Mouse (Mus musculus) MEL (cell line): Measurements from ENCODE around the gene Pold1. TPM values are rescaled to one million over a fixed set of nuclear protein-coding genes. Genes with fewer than 3 reads are reported as not detected.

Experiments
- DNase-seq: peaks from one replicate; pipeline ENCODE4 v3.0.0; 2011; ENCODE audit warnings: low read depth, low spot score
- H3K27ac ChIP-seq: 2 replicates; pipeline ENCODE4 v1.5.1; 2012; ENCODE audit warnings: low read depth, mild to moderate bottlenecking, control low read depth, low read length, moderate library complexity; ENCODE audit not compliant: control insufficient read depth
- H3K27me3 ChIP-seq, 2 experiments: fragments of 150-350 bp in 1 of 2; sonication (generic) in 1 of 2; 2 replicates each; pipeline ENCODE4 v1.6.1; 2012; ENCODE audit warnings: low read length in 2 of 2, mild to moderate bottlenecking in 2 of 2, improper control_type of control experiment in 1 of 2, moderate library complexity in 1 of 2; ENCODE audit not compliant: insufficient read depth in 2 of 2, control insufficient read depth in 1 of 2
- H3K36me3 ChIP-seq, 2 experiments: 2 replicates each; pipeline ENCODE4 v1.6.1; 2012 to 2014; ENCODE audit warnings: low read length in 2 of 2, improper control_type of control experiment in 1 of 2, inconsistent platforms in 1 of 2, mild to moderate bottlenecking in 1 of 2; ENCODE audit not compliant: insufficient read depth in 2 of 2, control insufficient read depth in 1 of 2
- H3K4me1 ChIP-seq, 2 experiments: fragments of 150-350 bp in 1 of 2; sonication (generic) in 1 of 2; 2 replicates each; pipeline ENCODE4 v1.6.1; 2012; ENCODE audit warnings: low read length in 2 of 2, improper control_type of control experiment in 1 of 2, mild to moderate bottlenecking in 1 of 2; ENCODE audit not compliant: insufficient read depth in 2 of 2, control insufficient read depth in 1 of 2
- H3K4me3 ChIP-seq, 2 experiments: fragments of 150-350 bp in 1 of 2; sonication (generic) in 1 of 2; 2 replicates each; pipeline ENCODE4 v1.5.1; 2012; ENCODE audit warnings: low read depth in 2 of 2, low read length in 2 of 2, mild to moderate bottlenecking in 2 of 2, moderate library complexity in 2 of 2, control low read depth in 1 of 2, improper control_type of control experiment in 1 of 2; ENCODE audit not compliant: control insufficient read depth in 1 of 2, insufficient read depth in 1 of 2
- H3K79me2 ChIP-seq: 2 replicates; pipeline ENCODE4 v1.6.1; 2012; ENCODE audit warnings: mild to moderate bottlenecking, low read length, moderate library complexity; ENCODE audit not compliant: control insufficient read depth, poor library complexity, insufficient read depth
- H3K9ac ChIP-seq: 2 replicates; pipeline ENCODE4 v1.6.1; 2012; ENCODE audit warnings: low read depth, mild to moderate bottlenecking, control low read depth, low read length, moderate library complexity; ENCODE audit not compliant: control insufficient read depth, poor library complexity, severe bottlenecking
- H3K9me3 ChIP-seq: fragments of 150-350 bp; sonication (generic); replicated peaks from 2 replicates; pipeline ENCODE4 v1.6.1; 2012; ENCODE audit warnings: mild to moderate bottlenecking, low read length, improper control_type of control experiment, moderate library complexity; ENCODE audit not compliant: insufficient read depth
- CHD1 ChIP-seq: IDR thresholded peaks from 2 replicates; pipeline ENCODE4 v1.6.1; 2012; ENCODE audit warnings: low read depth, mild to moderate bottlenecking, inconsistent platforms, low read length, improper control_type of control experiment
- CHD2 ChIP-seq: IDR thresholded peaks from 2 replicates; pipeline ENCODE4 v1.6.1; 2011; ENCODE audit warnings: low read length, improper control_type of control experiment
- E2F4 ChIP-seq: IDR thresholded peaks from 2 replicates; pipeline ENCODE4 v1.6.1; 2011; ENCODE audit warnings: low read depth, low read length, improper control_type of control experiment, borderline replicate concordance
- EP300 ChIP-seq, 2 experiments: IDR thresholded peaks; 2 replicates each; pipeline ENCODE4 v1.6.1; 2011; ENCODE audit warnings: improper control_type of control experiment in 2 of 2, low read length in 2 of 2, low read depth in 1 of 2, mild to moderate bottlenecking in 1 of 2
- ETS1 ChIP-seq: IDR thresholded peaks from 2 replicates; pipeline ENCODE4 v1.6.1; 2012; ENCODE audit warnings: low read depth, mild to moderate bottlenecking, inconsistent platforms, low read length, improper control_type of control experiment, moderate library complexity
- GABPA ChIP-seq: IDR thresholded peaks from 2 replicates; pipeline ENCODE4 v1.6.1; 2012; ENCODE audit warnings: low read depth, mild to moderate bottlenecking, inconsistent platforms, low read length, improper control_type of control experiment, moderate library complexity
- MAFK ChIP-seq: IDR thresholded peaks from 2 replicates; pipeline ENCODE4 v1.6.1; 2011; ENCODE audit warnings: low read depth, mild to moderate bottlenecking, low read length, improper control_type of control experiment, borderline replicate concordance
- MAZ ChIP-seq: IDR thresholded peaks from 2 replicates; pipeline ENCODE4 v1.6.1; 2012; ENCODE audit warnings: low read depth, mild to moderate bottlenecking, inconsistent platforms, low read length, improper control_type of control experiment
- MYB ChIP-seq: IDR thresholded peaks from 2 replicates; pipeline ENCODE4 v1.6.1; 2011; ENCODE audit warnings: mild to moderate bottlenecking, low read depth, low read length, improper control_type of control experiment
- MYC ChIP-seq: IDR thresholded peaks from 2 replicates; pipeline ENCODE4 v1.6.1; 2011; ENCODE audit warnings: low read depth, mild to moderate bottlenecking, low read length, improper control_type of control experiment, moderate library complexity
- NELFE ChIP-seq: IDR thresholded peaks from 2 replicates; pipeline ENCODE4 v1.6.1; 2011; ENCODE audit warnings: low read depth, low read length, improper control_type of control experiment
- POLR2A ChIP-seq, 2 experiments: IDR thresholded peaks; 2 replicates each; pipeline ENCODE4 v1.6.1; 2011 to 2012; ENCODE audit warnings: low read length in 2 of 2, mild to moderate bottlenecking in 2 of 2, control low read depth in 1 of 2, improper control_type of control experiment in 1 of 2, low read depth in 1 of 2, moderate library complexity in 1 of 2; ENCODE audit not compliant: control insufficient read depth in 1 of 2, insufficient read depth in 1 of 2, poor library complexity in 1 of 2
- POLR2AphosphoS2 ChIP-seq: IDR thresholded peaks from 2 replicates; pipeline ENCODE4 v1.6.1; 2011; ENCODE audit warnings: low read length, improper control_type of control experiment
- RAD21 ChIP-seq: IDR thresholded peaks from 2 replicates; pipeline ENCODE4 v1.6.1; 2011; ENCODE audit warnings: mild to moderate bottlenecking, low read depth, low read length, improper control_type of control experiment
- RCOR1 ChIP-seq: IDR thresholded peaks from 2 replicates; pipeline ENCODE4 v1.6.1; 2012; ENCODE audit warnings: low read depth, mild to moderate bottlenecking, inconsistent platforms, low read length, improper control_type of control experiment
- SIN3A ChIP-seq: IDR thresholded peaks from 2 replicates; pipeline ENCODE4 v1.6.1; 2012; ENCODE audit warnings: low read length, improper control_type of control experiment, inconsistent platforms
- TAL1 ChIP-seq: IDR thresholded peaks from 2 replicates; pipeline ENCODE4 v1.6.1; 2012; ENCODE audit warnings: mild to moderate bottlenecking, inconsistent platforms, low read length, moderate library complexity, mixed read lengths
- TBP ChIP-seq: IDR thresholded peaks from 2 replicates; pipeline ENCODE4 v1.8.0; 2011; ENCODE audit warnings: low read depth, low read length, improper control_type of control experiment
- TCF12 ChIP-seq: IDR thresholded peaks from 2 replicates; pipeline ENCODE4 v1.6.1; 2014; ENCODE audit warnings: low read depth, mild to moderate bottlenecking, inconsistent platforms, low read length, improper control_type of control experiment, moderate library complexity
- ZC3H11A ChIP-seq: IDR thresholded peaks from 2 replicates; pipeline ENCODE4 v1.6.1; 2012; ENCODE audit warnings: low read depth, mild to moderate bottlenecking, inconsistent platforms, low read length, improper control_type of control experiment
- ZMIZ1 ChIP-seq: IDR thresholded peaks from 2 replicates; pipeline ENCODE4 v1.6.1; 2012; ENCODE audit warnings: low read depth, mild to moderate bottlenecking, inconsistent platforms, low read length, improper control_type of control experiment, moderate library complexity
- ZNF384 ChIP-seq: IDR thresholded peaks from 2 replicates; pipeline ENCODE4 v1.6.1; 2012; ENCODE audit warnings: low read depth, mild to moderate bottlenecking, inconsistent platforms, low read length, improper control_type of control experiment
- polyA plus RNA-seq, 2 experiments: library from polyadenylated mRNA; stranded (reverse) in 1 of 2; unstranded in 1 of 2; fragments of >175 nt in 1 of 2; fragments of >200 nt in 1 of 2; gene quantifications; 2 replicates each; pipeline versions ENCODE4 v1.2.1 to v1.2.4; 2012; ENCODE audit warnings: low replicate concordance in 2 of 2, low read depth in 1 of 2; ENCODE audit not compliant: insufficient read length in 2 of 2, insufficient read depth in 1 of 2, missing spikeins in 1 of 2
- total RNA-seq: library from RNA; depleted of rRNA; stranded (reverse); fragments of 300-350 nt; gene quantifications from 2 replicates; pipeline ENCODE4 v1.2.3, GENCODE M21; 2012

The Pold1 gene
- total and polyA plus RNA-seq, 3 experiments: 87.8 to 104 TPM; not detected in 1

GRCm38 (mm10) chr7:44581637-44582036 is 33.0 kb upstream of the Pold1 start:
- H3K27ac ChIP-seq: no peak overlapping the region
- no peaks in the 10 kb centered on the region for H3K36me3 ChIP-seq
- no peak for TF ChIP-seq E2F4
- H3K27me3 ChIP-seq: no peaks in the 10 kb centered on the region
- H3K9me3 ChIP-seq: no peaks in the 10 kb centered on the region
- H3K4me3 ChIP-seq: no peak overlapping the region
- H3K9ac ChIP-seq: no peak overlapping the region
- no peak for DNase-seq
- H3K4me1 ChIP-seq: 0 out of 4 replicates have a peak, but pooled peaks cover 0 to 3% of the 10 kb centered on the region in 2 experiments
- H3K79me2 ChIP-seq: no peaks in the 10 kb centered on the region

- H3K9me3 ChIP-seq: no peaks in the 10 kb centered on the region
Measured at GRCm38 (mm10) chr7:44576333-44576844, 27.7 kb upstream of the Pold1 start.

DNA sequence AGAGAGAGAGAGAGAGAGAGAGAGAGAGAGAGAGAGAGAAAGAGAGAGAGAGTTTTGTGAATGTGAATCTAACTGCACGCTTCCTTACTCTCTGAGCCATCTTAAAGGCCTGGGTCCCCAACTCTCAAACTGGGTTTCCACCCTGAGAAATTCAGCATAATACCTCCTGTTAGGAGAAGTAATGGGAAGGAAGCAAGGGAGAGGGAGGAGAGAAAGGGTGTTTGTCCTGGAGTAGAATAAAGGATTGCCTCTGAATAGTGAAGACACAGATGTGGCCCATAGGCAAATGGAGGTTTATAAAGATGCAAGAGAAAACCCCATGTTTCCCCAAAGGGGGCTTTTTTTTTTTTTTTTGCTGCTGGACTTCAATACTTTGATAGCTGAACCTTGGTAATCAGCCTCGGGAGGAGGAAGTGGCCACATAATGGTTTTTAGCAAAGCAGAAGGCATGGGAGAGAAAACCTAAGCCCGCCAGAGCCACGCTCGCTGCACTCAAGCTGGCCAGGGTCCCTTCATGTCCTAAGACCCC is 24.4 kb upstream of the Pold1 start:
- Histone ChIP-seq H3K9me3 (no peaks in the 10 kb centered on the region), H3K9ac (no peak overlapping the region), H3K36me3 (no peaks in the 10 kb centered on the region), H3K27me3 (no peaks in the 10 kb centered on the region), H3K27ac (no peak overlapping the region), H3K79me2 (no peaks in the 10 kb centered on the region), H3K4me3 (no peak overlapping the region), H3K4me1 (no peaks in the 10 kb centered on the region)
- TF ChIP-seq RCOR1: no peak
- TF ChIP-seq ETS1: no peak
- no peak for TF ChIP-seq TBP
- no peak for TF ChIP-seq MYC
- TF ChIP-seq POLR2AphosphoS2: no peak
- TF ChIP-seq TCF12: no peak
- no peak for TF ChIP-seq MAFK
- TF ChIP-seq ZMIZ1: no peak
- no peak for DNase-seq

More at GRCm38 (mm10) chr7:44576333-44576844, 27.7 kb upstream of the Pold1 start:
- no peaks in the 10 kb centered on the region for H3K36me3 ChIP-seq
- H3K9ac ChIP-seq: no peak overlapping the region
- TF ChIP-seq TBP (no peak), EP300 (IDR thresholded peaks at IDR 0.05; ENCODE audit: low read depth in 1 of 2, low read length in 2 of 2) (no peak), MAZ (no peak), MYC (no peak), RCOR1 (no peak), GABPA (no peak), NELFE (no peak), ZNF384 (no peak), MYB (no peak), ZC3H11A (no peak), SIN3A (no peak), CHD1 (no peak), TCF12 (no peak), TAL1 (no peak), RAD21 (no peak), POLR2A (IDR thresholded peaks at IDR 0.05; ENCODE audit: control insufficient read depth in 1 of 2, insufficient read depth in 1 of 2, low read depth in 1 of 2, low read length in 2 of 2, poor library complexity in 1 of 2) (no peak), CHD2 (no peak)
- no peak overlapping the region for H3K27ac ChIP-seq
- no peak overlapping the region for H3K4me3 ChIP-seq
- no peaks in the 10 kb centered on the region for H3K79me2 ChIP-seq
- 0 out of 4 replicates have a peak, but pooled peaks cover 0 to under 1% of the 10 kb centered on the region in 2 experiments for H3K4me1 ChIP-seq
- no peak for DNase-seq
- no peaks in the 10 kb centered on the region for H3K27me3 ChIP-seq
